Mouse (Mus musculus): ENCODE results near the gene Doc2b.

GRCm38 (mm10) chr11:75839536-75840430, 43.9 kb upstream of the Doc2b start:
- TF ChIP-seq CTCF (conservative IDR thresholded peaks at IDR 0.05 in 1 of 2, IDR thresholded peaks at IDR 0.05 in 1 of 2; ENCODE audit: low read depth in 2 of 2, low read length in 2 of 2) = no peak
- no peak for TF ChIP-seq NRF1 (IDR thresholded peaks at IDR 0.05; ENCODE audit: low read depth, low read length)
- no peak for TF ChIP-seq POLR2AphosphoS2 (IDR thresholded peaks at IDR 0.05; ENCODE audit: low read depth, low read length)
- TF ChIP-seq MYC (IDR thresholded peaks at IDR 0.05; ENCODE audit: low read depth, low read length) = no peak
- no peak for TF ChIP-seq EP300 (IDR thresholded peaks at IDR 0.05; ENCODE audit: low read length)
- no peak for TF ChIP-seq IRF4 (IDR thresholded peaks at IDR 0.05; ENCODE audit: low read depth, low read length)
- TF ChIP-seq POLR2A (IDR thresholded peaks at IDR 0.05; ENCODE audit: low read depth, low read length) = no peak
- no peak for TF ChIP-seq JUND (conservative IDR thresholded peaks at IDR 0.05; ENCODE audit: low read depth, low read length)
